Mouse (Mus musculus): ENCODE measurements around the gene Pim1.

DNA sequence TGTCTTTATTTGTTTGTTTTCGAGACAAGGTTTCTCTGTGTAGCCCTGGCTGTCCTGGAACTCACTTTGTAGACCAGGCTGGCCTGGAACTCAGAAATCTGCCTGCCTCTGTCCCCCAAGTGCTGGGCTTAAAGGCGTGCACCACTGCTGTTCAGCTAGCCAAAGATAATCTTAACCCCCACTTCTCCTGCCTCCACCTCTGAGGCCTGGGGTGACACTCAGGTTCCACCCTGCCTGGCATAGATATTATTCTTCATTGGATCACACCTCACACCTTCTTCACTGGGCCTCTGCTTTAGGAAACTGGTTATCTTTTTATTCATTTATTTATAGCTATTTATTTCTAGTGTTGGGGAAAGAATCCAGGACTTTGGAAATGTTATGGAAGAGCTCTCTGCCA lies 10.3 kb upstream of the Pim1 start:
- TF ChIP-seq EP300 (IDR thresholded peaks at IDR 0.05; ENCODE audit: low read length) (no peak), RAD21 (IDR thresholded peaks at IDR 0.05; ENCODE audit: low read depth, low read length) (no peak), CTCF (conservative IDR thresholded peaks at IDR 0.05 in 1 of 2, IDR thresholded peaks at IDR 0.05 in 1 of 2; ENCODE audit: low read depth in 2 of 2, low read length in 2 of 2) (no peak)

Data from CH12.LX (cell line).